Mouse (Mus musculus) limb, embryonic 10.5 days (tissue): ENCODE results near the gene Crybg1. TPM values are rescaled to one million over a fixed set of nuclear protein-coding genes. Genes with fewer than 3 reads are reported as not detected.
"Not testable (repeated sequence)": the region's sequence is repeated elsewhere in the genome, so short reads cannot be mapped to it uniquely, and the experiment has no call there.

ENCODE experiments used
- DNase-seq: peaks from one replicate; pipeline ENCODE4 v3.0.0-alpha.2; 2017; ENCODE audit warnings: low spot score
- H3K27ac ChIP-seq: fragments of 300-500 bp; sonication (generic); 2 replicates; pipeline ENCODE4 v1.5.1; 2016; ENCODE audit warnings: mild to moderate bottlenecking
- H3K27me3 ChIP-seq: fragments of 300-500 bp; sonication (generic); 2 replicates; pipeline ENCODE4 v1.6.1; 2016; ENCODE audit warnings: low read depth, mild to moderate bottlenecking; ENCODE audit not compliant: poor library complexity, severe bottlenecking
- H3K36me3 ChIP-seq: fragments of 300-500 bp; sonication (generic); 2 replicates; pipeline ENCODE4 v1.6.1; 2016; ENCODE audit warnings: mild to moderate bottlenecking, moderate library complexity
- H3K4me1 ChIP-seq: fragments of 300-500 bp; sonication (generic); 2 replicates; pipeline ENCODE4 v1.6.1; 2016
- H3K4me3 ChIP-seq: fragments of 300-500 bp; sonication (generic); 2 replicates; pipeline ENCODE4 v1.5.1; 2016; ENCODE audit warnings: mild to moderate bottlenecking, moderate library complexity
- H3K9me3 ChIP-seq: fragments of 300-500 bp; sonication (generic); replicated peaks from 2 replicates; pipeline ENCODE4 v1.6.1; 2016; ENCODE audit warnings: mild to moderate bottlenecking
- WGBS: fragments of 180-500 bp; shearing (Covaris S2); methylation state at CpG from one replicate; pipeline ENCODE4 v1.1.7; 2016; 5-methylcytosine and 5-hydroxymethylcytosine counted together
- polyA plus RNA-seq: library from polyadenylated mRNA; unstranded; fragments of >200 nt; fragmentation: Nextera tagmentation; extraction: Ambion mirVana; gene quantifications from 2 replicates; pipeline ENCODE4 v1.2.1, GENCODE M21; 2016

The Crybg1 gene
- polyA plus RNA-seq, 1 experiment from 2014 or later = 0.43 TPM

DNA sequence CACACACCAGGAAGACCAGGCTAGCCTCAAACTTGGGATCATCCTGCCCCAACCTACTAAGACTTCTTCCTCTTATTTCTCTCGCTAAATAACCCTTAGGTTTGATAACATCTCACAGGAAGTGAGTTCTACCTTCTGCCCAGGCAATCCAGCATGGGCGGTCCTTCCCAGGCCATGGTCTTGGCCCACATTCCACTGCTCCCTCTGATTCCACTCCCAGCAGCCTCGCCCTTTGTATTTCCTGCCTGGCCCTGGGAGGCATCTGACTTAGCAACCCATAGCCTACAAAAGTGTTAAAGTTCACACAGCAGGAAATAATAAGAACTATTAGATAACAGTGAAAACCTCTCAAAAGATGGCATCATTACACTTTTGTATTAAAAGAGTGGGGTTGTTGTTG is 171.3 kb downstream of the Crybg1 start:
- no peak for DNase-seq
- H3K36me3 ChIP-seq = no peaks in the 10 kb centered on the region
- H3K27me3 ChIP-seq = no peaks in the 10 kb centered on the region
- H3K4me1 ChIP-seq = no peaks in the 10 kb centered on the region
- H3K27ac ChIP-seq = no peak overlapping the region
- WGBS = 66% methylated on average over 3 of the region's 3 CpGs
- no peaks in the 10 kb centered on the region for H3K9me3 ChIP-seq
- no peak overlapping the region for H3K4me3 ChIP-seq

DNA sequence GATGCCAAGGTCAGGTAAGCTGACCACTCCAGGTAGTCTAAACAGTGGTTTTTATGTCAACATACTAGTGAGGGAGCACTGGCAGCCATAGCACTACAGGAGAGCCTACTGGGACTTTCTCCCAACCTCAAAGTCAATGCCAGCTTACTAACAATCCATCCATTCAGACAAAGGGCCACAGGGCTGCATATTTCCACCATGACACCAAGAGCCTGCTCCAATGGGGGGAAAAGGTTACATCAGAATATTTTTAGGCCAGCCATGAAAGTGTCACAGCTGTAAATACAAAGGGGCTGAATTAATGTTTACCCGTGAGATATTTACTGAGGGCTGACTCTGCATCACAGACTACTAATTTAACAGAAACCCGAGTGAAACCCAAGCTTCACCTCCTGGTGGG is 175.4 kb downstream of the Crybg1 start:
- DNase-seq = no peak
- Histone ChIP-seq H3K27me3 (no peaks in the 10 kb centered on the region), H3K4me3 (no peak overlapping the region), H3K9me3 (no peaks in the 10 kb centered on the region), H3K36me3 (no peaks in the 10 kb centered on the region), H3K27ac (no peak overlapping the region), H3K4me1 (no peaks in the 10 kb centered on the region)
- 78% methylated on average over 2 of the region's 2 CpGs for WGBS

DNA sequence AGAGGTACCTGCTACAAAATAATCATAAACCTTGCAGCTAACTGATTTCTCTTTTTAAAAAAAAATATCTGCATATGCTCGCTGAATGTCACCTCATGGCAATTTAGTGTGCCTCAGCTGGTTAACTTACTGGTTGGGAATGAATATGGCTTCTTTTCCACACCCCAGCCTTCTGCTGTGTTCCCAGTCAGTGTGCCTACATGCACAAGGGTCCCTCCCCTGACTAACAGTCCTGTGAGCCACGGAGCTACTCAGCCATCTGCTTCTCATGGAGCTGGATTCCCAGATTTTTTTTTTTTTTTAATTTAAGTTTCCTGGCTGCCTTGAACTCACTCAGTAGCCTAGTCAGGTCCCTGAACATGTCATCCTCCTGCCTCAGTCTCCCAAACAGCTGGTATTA is 183.7 kb downstream of the Crybg1 start:
- peaks cover 16% of the 10 kb centered on the region for H3K4me1 ChIP-seq
- no peaks in the 10 kb centered on the region for H3K27me3 ChIP-seq
- H3K9me3 ChIP-seq = no peaks in the 10 kb centered on the region
- WGBS = 59% methylated on average over 2 of the region's 2 CpGs
- no peak for DNase-seq
- no peak overlapping the region for H3K27ac ChIP-seq
- no peaks in the 10 kb centered on the region for H3K36me3 ChIP-seq
- no peak overlapping the region for H3K4me3 ChIP-seq

DNA sequence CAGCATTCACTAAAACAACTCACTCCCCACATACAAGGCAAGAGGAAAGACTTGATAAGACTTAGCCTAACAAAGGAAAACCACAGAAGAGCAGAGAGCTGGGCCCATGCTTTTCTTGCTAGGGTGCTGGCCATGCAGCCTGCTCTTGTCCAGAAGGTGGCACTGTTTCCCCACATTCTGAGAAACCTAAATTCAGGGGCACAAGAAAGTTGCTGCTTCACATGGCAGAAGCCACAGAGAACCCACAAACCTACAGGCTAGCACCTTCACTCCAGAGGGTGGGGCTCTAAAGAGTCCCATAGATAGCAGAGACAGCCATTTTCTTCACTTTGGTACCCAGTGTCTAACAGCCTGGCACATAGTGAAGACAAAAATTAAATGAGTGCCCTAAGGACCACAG is 194.7 kb downstream of the Crybg1 start:
- Histone ChIP-seq H3K9me3 (no peaks in the 10 kb centered on the region), H3K27ac (no peak overlapping the region), H3K4me1 (peaks cover 7% of the 10 kb centered on the region; the same call in 1 of the 2 replicates), H3K27me3 (no peaks in the 10 kb centered on the region), H3K4me3 (no peak overlapping the region), H3K36me3 (no peaks in the 10 kb centered on the region)
- peak; percentile 76 for DNase-seq

DNA sequence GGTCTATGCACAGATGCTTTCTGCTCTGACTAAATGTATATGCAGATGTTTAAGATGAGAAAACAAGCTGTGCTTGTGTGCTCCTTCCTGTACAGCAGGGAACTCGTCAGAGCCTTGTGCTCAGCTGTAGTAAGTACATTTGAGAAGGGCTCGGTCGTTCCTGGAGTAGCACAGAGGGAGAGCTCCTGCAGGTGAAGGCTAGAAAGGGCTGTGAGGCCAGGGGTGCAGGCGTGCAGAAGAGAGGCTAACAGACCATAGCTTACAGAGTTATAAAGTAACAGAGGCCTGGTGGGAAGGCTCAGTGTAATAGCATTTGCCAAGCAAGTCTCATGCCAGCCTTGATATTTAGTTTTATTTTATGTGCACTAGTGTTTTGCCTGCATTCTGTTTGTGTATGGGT is 203.2 kb downstream of the Crybg1 start:
- Histone ChIP-seq H3K4me1 (no peaks in the 10 kb centered on the region), H3K9me3 (no peaks in the 10 kb centered on the region), H3K27ac (no peak overlapping the region), H3K4me3 (no peak overlapping the region), H3K36me3 (peaks cover 21% of the 10 kb centered on the region), H3K27me3 (no peaks in the 10 kb centered on the region)
- 88% methylated on average over 4 of the region's 4 CpGs for WGBS
- no peak for DNase-seq

DNA sequence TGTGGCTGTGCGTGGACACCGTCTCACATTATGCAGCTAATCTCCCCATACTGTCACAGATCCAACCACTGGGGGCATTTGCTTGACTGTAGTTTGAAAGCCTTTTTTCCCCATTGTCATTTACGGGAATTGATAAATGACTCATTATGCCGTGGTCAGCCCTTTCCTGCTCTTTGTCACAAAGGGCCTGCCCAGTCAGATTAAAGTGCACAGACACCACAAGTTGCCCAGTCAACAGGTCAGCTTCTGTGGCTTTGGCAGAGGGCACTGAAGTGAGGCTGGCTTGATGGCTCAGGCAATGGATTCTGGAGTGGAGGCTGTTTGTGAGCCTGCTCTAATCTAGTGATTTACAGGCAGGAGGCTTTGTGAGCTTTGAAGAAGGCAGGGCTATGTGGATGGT is 204.9 kb downstream of the Crybg1 start:
- Histone ChIP-seq H3K4me1 (no peaks in the 10 kb centered on the region), H3K27ac (no peak overlapping the region), H3K27me3 (no peaks in the 10 kb centered on the region), H3K4me3 (no peak overlapping the region), H3K36me3 (peaks cover 27% of the 10 kb centered on the region), H3K9me3 (no peaks in the 10 kb centered on the region)
- no peak for DNase-seq
- 81% methylated on average over 4 of the region's 4 CpGs for WGBS

DNA sequence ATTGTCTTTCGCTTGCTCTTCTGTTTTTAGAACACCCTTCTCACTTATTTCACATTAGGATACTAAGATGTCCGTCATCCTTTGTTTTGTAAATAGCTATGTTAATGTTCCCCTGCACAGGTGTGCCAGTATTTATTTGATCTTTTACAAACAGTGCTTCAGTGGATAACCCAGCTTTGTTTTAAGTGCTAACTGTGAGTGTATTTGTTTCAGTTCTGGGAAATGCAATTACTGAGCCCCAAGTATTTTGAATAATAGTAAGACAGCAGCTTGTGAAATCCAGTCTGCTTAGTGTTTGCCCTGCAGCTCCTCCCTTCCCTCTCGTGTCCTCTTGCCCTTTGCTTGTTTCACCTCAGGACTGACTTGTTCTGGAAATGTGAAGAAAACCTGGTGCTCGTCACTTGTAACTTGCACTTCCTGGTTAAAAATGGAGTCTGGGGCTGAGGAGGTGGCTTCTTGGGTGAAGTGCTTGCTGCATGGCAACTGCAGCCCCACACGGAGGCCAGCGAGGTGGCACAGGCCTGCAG is 209.5 kb downstream of the Crybg1 start:
- no peaks in the 10 kb centered on the region for H3K4me1 ChIP-seq
- no peaks in the 10 kb centered on the region for H3K27me3 ChIP-seq
- H3K36me3 ChIP-seq = peaks cover 29% of the 10 kb centered on the region
- H3K9me3 ChIP-seq = no peaks in the 10 kb centered on the region
- H3K4me3 ChIP-seq = no peak overlapping the region
- 79% methylated on average over 6 of the region's 6 CpGs for WGBS
- 0 out of 2 replicates have a peak overlapping the region, but pooled peaks have one; percentile 19 for H3K27ac ChIP-seq
- DNase-seq = no peak

DNA sequence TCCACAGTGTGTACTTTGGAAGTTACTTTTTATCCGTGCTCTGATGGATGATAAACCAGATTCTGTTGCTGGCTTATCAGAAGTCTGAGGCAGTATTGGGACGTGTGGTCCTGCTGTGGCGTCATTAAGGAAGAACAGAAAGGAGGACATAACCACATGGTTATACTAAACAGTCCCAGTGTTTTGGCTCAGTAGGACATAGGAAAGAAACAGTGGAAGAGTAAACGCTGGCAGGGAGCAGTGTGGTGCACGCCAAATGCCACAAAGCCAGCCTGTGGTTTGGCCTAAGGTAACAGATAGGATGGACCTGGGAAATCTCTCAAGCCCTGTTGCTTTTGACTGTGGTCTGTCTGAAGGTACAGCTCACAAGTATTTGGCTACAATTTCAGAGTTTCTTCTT is 220.1 kb downstream of the Crybg1 start:
- no peaks in the 10 kb centered on the region for H3K27me3 ChIP-seq
- H3K4me1 ChIP-seq = no peaks in the 10 kb centered on the region
- H3K4me3 ChIP-seq = no peak overlapping the region
- WGBS = 90% methylated on average over 5 of the region's 5 CpGs
- no peaks in the 10 kb centered on the region for H3K9me3 ChIP-seq
- H3K27ac ChIP-seq = no peak overlapping the region
- H3K36me3 ChIP-seq = peaks cover 41% of the 10 kb centered on the region
- no peak for DNase-seq

DNA sequence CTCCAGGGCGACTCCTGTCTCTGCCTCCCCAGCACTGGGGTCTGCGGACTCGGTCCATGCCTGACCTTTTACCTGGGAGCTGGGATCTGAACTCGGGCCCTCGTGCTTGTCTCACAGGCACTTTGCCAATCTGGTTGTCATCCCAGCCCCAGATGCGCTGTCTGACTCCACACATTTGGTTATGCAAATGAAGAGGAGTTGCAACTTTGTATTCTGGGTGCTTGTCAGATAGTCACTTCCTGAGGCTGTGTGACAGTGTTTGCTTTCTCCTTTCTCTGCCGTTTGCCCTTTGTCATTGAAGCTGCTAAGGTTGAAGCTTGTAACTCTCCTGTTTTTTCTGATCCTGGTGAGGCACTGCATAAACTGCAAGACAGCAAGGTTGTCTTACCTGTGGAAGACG is 220.9 kb downstream of the Crybg1 start:
- H3K27me3 ChIP-seq = no peaks in the 10 kb centered on the region
- no peaks in the 10 kb centered on the region for H3K9me3 ChIP-seq
- peaks cover 39% of the 10 kb centered on the region for H3K36me3 ChIP-seq
- no peak overlapping the region for H3K27ac ChIP-seq
- WGBS = 87% methylated on average over 8 of the region's 8 CpGs
- DNase-seq = no peak
- H3K4me1 ChIP-seq = no peaks in the 10 kb centered on the region
- no peak overlapping the region for H3K4me3 ChIP-seq

DNA sequence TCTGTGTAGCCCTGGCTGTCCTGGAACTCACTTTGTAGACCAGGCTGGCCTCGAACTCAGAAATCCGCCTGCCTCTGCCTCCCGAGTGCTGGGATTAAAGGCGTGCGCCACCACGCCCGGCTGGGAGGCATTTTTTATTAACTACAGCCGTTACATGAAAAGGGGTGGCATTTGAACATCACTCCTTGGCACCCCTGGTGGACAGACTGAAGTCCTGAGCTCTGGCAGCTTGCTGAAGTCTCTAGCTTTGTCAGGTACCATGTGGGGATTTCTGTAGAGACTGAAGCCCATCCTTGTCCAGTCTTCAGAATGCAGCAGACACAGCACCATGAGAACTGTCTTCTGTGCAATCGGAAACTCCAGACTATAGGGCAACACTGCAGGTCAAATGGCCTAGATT is 222.9 kb downstream of the Crybg1 start:
- not testable (repeated sequence) for H3K4me3 ChIP-seq, H3K27ac ChIP-seq, H3K4me1 ChIP-seq, H3K9me3 ChIP-seq, H3K27me3 ChIP-seq, DNase-seq
- 94% methylated on average over 9 of the region's 9 CpGs for WGBS
- H3K36me3 ChIP-seq = peaks cover 37% of the 10 kb centered on the region

DNA sequence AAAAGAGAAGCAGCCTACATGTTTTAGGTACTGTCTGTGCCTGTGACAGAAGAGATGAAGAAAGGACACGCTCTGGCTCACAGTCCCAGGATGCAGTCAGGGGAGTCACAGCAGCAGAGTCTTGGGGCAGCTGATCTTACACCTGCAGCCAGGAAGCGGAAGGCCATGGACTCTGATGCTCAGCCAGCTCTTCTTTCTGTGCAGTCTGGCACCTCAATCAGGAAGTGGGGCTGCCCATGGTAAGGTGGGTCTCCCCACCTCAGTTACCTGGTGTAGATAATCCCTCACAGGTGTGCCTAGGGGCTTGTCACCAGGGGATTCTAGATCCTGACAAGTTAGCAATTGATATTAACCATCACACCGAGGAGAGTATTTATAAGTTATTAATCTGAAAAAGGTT is 225.6 kb downstream of the Crybg1 start:
- Histone ChIP-seq H3K36me3 (peaks cover 18% of the 10 kb centered on the region), H3K4me3 (no peak overlapping the region), H3K27me3 (no peaks in the 10 kb centered on the region), H3K9me3 (no peaks in the 10 kb centered on the region), H3K4me1 (0 out of 2 replicates have a peak, but pooled peaks cover 4% of the 10 kb centered on the region), H3K27ac (no peak overlapping the region)
- 90% methylated on average over 3 of the region's 3 CpGs for WGBS
- no peak for DNase-seq

DNA sequence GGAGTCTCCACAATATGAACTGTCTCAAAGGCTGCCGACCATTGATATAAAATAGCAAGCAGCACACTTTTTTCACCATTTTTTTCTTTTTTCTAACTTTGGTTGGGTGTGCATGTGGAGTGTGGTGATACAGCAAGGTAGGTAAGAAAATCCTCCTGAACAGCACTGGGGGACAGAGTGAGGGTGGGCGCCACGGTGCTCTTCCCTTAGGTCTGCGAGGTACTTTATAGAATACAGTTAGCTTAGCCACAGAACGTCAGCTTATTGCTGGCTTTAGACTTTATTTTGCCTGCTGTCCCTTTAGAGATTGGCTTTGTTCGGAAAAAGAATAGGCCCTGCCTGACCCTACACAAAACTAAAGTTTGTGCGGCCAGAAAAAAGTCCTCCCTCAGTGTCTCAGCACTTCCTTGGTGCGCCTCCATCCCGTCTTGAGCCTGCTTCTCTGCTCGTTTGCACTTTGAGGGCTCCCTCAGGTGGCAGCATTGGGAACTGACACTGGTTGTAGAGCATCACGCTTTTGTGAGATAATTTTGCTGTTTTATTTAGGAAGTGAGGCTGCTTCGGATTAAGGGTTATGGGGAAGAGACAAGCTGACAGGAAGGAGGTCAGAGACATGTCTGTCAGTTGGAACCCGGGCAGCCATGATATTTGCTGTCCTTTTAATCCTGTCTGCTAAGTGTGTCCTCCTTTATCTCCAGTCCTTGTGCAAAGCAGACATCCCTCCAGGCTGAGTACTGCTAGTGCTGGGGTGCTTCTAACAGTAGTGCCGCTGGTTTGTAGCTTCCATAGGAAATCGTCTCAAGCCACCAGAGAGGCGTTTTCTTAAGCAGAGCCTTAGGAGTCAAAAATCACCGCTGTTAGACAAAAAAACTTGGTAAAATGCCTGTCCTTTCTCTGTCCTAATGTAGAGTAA is 229.7 kb downstream of the Crybg1 start:
- H3K4me3 ChIP-seq = no peak overlapping the region
- no peak overlapping the region for H3K27ac ChIP-seq
- 0 out of 2 replicates have a peak, but pooled peaks cover 4% of the 10 kb centered on the region for H3K4me1 ChIP-seq
- peaks cover 17% of the 10 kb centered on the region for H3K36me3 ChIP-seq
- peak; percentile 89 for DNase-seq
- no peaks in the 10 kb centered on the region for H3K9me3 ChIP-seq
- no peaks in the 10 kb centered on the region for H3K27me3 ChIP-seq
- 42% methylated on average over 17 of the region's 17 CpGs for WGBS

DNA sequence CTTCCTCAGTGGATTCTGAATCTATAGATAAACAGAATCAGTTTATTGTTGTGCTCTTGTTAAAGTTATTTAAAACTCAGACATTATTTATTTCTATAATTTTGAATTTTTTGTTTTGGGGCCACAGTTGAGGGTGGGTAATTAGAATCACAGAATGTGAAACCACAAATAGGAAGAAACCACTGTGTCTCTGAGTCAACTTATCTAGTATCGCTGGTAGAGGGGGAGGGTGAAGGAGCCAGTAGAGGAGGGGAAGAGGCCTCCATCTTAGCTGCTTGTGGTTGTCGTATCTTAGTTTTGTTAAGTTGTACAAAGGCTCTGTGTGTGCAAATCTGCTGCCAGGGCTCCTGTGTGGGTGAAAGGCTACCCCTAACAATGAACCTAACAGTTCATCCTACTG is 231.9 kb downstream of the Crybg1 start:
- no peak for DNase-seq
- Histone ChIP-seq H3K36me3 (peaks cover 6% of the 10 kb centered on the region; the same call in 1 of the 2 replicates), H3K4me3 (no peak overlapping the region), H3K27me3 (no peaks in the 10 kb centered on the region), H3K4me1 (0 out of 2 replicates have a peak, but pooled peaks cover 4% of the 10 kb centered on the region), H3K27ac (no peak overlapping the region), H3K9me3 (no peaks in the 10 kb centered on the region)
- 94% methylated on average over 2 of the region's 2 CpGs for WGBS
